Mouse (Mus musculus) neural tube, embryonic 14.5 days (tissue): Measurements from ENCODE around the gene Cyp4f16. TPM values are rescaled to one million over a fixed set of nuclear protein-coding genes. Genes with fewer than 3 reads are reported as not detected.
"Not testable (repeated sequence)": the region's sequence is repeated elsewhere in the genome, so short reads cannot be mapped to it uniquely, and the experiment has no call there.

Experiments
- ATAC-seq: fragments of 200-750 bp; cut with Nextera tagmentation; 2 replicates; pipeline ENCODE4 v1.8.0; 2017; ENCODE audit warnings: low read depth, mild to moderate bottlenecking, moderate TSS enrichment, moderate library complexity
- H3K27ac ChIP-seq: fragments of 300-500 bp; sonication (generic); 2 replicates; pipeline ENCODE4 v1.5.1; 2014; ENCODE audit warnings: low read depth, mild to moderate bottlenecking, control low read depth, low read length, moderate library complexity, mixed read lengths
- H3K27me3 ChIP-seq: fragments of 300-500 bp; sonication (generic); 2 replicates; pipeline ENCODE4 v1.6.1; 2014; ENCODE audit warnings: low read length; ENCODE audit not compliant: control insufficient read depth, insufficient read depth
- H3K36me3 ChIP-seq: fragments of 300-500 bp; sonication (generic); 2 replicates; pipeline ENCODE4 v1.6.1; 2014; ENCODE audit warnings: low read length, mixed read lengths; ENCODE audit not compliant: control insufficient read depth, insufficient read depth
- H3K4me1 ChIP-seq: fragments of 300-500 bp; sonication (generic); 2 replicates; pipeline ENCODE4 v1.6.1; 2014; ENCODE audit warnings: low read length; ENCODE audit not compliant: control insufficient read depth, insufficient read depth
- H3K4me2 ChIP-seq: fragments of 300-500 bp; sonication (generic); 2 replicates; pipeline ENCODE4 v1.6.1; 2014; ENCODE audit warnings: mild to moderate bottlenecking, low read depth, low read length, control low read depth
- H3K4me3 ChIP-seq: fragments of 300-500 bp; sonication (generic); 2 replicates; pipeline ENCODE4 v1.5.1; 2014; ENCODE audit warnings: low read depth, low read length, control low read depth, mixed read lengths
- H3K9ac ChIP-seq: fragments of 300-500 bp; sonication (generic); replicated peaks from 2 replicates; pipeline ENCODE4 v1.6.1; 2014; ENCODE audit warnings: low read depth, mild to moderate bottlenecking, control low read depth, low read length, mixed read lengths
- H3K9me3 ChIP-seq: fragments of 300-500 bp; sonication (generic); 2 replicates; pipeline ENCODE4 v1.6.1; 2016; ENCODE audit warnings: low read length; ENCODE audit not compliant: control insufficient read depth
- WGBS: fragments of 180-500 bp; shearing (Covaris S2); extraction: QIAGEN DNeasy Blood & Tissue Kit; methylation state at CpG from one replicate; pipeline ENCODE4 v1.1.7; 2014; 5-methylcytosine and 5-hydroxymethylcytosine counted together
- polyA plus RNA-seq: library from polyadenylated mRNA; unstranded; fragments of >200 nt; fragmentation: Nextera tagmentation; extraction: Ambion mirVana; gene quantifications from 2 replicates; pipeline ENCODE4 v1.2.1, GENCODE M21; 2014

The Cyp4f16 gene
- polyA plus RNA-seq, 1 experiment from 2014 or later, result 14.0 TPM

DNA sequence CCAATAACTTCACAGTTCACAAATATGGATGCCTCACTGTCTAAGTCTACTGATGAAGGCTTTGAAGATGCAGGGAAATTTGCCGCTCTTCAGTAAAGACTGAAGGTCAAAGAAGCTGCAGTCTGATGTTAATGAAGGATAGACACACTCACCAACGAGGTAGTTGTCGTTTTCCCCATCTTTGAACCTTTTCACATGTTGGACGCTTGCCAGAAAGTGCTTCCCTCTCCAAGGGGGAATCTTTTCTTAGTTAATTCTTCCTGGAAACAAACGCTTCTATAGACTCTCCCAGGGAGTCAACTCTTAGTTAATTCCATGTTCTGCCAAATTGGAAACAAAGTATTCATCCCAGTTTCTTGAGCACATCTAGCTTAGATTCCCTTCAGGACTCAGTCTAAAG, 20.2 kb upstream of the Cyp4f16 start:
- Histone ChIP-seq H3K27ac (no peak overlapping the region), H3K27me3 (no peaks in the 10 kb centered on the region), H3K4me3 (no peak overlapping the region), H3K4me1 (no peaks in the 10 kb centered on the region), H3K4me2 (no peak overlapping the region), H3K9me3 (no peaks in the 10 kb centered on the region), H3K9ac (no peak overlapping the region), H3K36me3 (no peaks in the 10 kb centered on the region)
- no peak for ATAC-seq
- 68% methylated on average over 5 of the region's 5 CpGs for WGBS

DNA sequence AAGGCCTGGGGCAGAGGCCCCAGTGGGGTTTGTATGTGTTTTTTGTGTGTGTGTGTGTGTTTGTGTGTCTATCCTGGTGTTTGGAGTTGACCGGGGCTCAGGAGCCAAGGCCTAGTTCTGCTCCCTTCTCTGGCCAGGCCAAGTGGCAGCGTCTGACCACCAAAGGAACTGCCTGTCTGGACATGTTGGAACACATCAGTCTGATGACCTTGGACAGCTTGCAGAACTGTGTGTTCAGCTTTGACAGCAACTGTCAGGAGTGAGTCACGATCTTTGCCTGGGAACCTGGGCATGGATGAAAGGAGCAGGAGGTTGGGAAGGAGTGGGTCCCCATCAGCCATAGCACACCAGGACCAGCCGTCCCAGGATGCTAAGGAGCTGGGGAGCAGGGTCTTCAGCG, 14.4 kb upstream of the Cyp4f16 start:
- Histone ChIP-seq H3K4me3 (no peak overlapping the region), H3K27ac (no peak overlapping the region), H3K9me3 (no peaks in the 10 kb centered on the region), H3K4me1 (no peaks in the 10 kb centered on the region), H3K4me2 (no peak overlapping the region), H3K36me3 (peaks cover 3% of the 10 kb centered on the region; the same call in 1 of the 2 replicates), H3K9ac (no peak overlapping the region), H3K27me3 (no peaks in the 10 kb centered on the region)
- no peak for ATAC-seq
- WGBS, result 91% methylated on average over 5 of the region's 5 CpGs

DNA sequence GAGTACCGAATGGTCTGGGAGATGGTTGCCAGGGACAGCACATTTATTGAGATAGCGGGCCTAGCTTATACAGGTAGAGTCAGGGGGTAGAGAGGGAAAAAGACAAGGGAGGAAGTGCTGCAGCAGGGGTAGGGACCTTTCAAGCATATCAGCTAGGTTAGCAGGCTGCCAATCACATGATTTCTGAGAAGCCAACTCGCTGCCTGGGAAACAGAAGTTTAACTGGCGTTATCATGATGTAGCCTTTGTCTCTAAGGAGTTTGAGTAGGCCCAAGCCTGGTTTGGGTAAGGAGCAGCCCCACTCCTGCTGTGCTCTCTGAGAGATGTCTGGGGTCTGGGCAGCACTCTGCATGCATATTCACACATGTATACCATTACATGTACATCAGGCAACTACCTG, 14.0 kb upstream of the Cyp4f16 start:
- H3K4me3 ChIP-seq, result no peak overlapping the region
- H3K27me3 ChIP-seq, result no peaks in the 10 kb centered on the region
- no peaks in the 10 kb centered on the region for H3K4me1 ChIP-seq
- ATAC-seq, result no peak
- H3K4me2 ChIP-seq, result no peak overlapping the region
- H3K36me3 ChIP-seq, result peaks cover 3% of the 10 kb centered on the region; the same call in 1 of the 2 replicates
- 83% methylated on average over 4 of the region's 4 CpGs for WGBS
- H3K27ac ChIP-seq, result no peak overlapping the region
- no peak overlapping the region for H3K9ac ChIP-seq
- no peaks in the 10 kb centered on the region for H3K9me3 ChIP-seq

GRCm38 (mm10) chr17:32522816-32523215, 13.5 kb upstream of the Cyp4f16 start:
- H3K4me2 ChIP-seq, result no peak overlapping the region
- H3K9me3 ChIP-seq, result no peaks in the 10 kb centered on the region
- no peaks in the 10 kb centered on the region for H3K27me3 ChIP-seq
- H3K36me3 ChIP-seq, result peaks cover 3% of the 10 kb centered on the region; the same call in 1 of the 2 replicates
- H3K4me3 ChIP-seq, result no peak overlapping the region
- H3K9ac ChIP-seq, result no peak overlapping the region
- no peaks in the 10 kb centered on the region for H3K4me1 ChIP-seq
- WGBS, result 93% methylated on average over 5 of the region's 5 CpGs
- no peak for ATAC-seq
- no peak overlapping the region for H3K27ac ChIP-seq

GRCm38 (mm10) chr17:32523895-32524294, 12.5 kb upstream of the Cyp4f16 start:
- no peak overlapping the region for H3K27ac ChIP-seq
- no peaks in the 10 kb centered on the region for H3K9me3 ChIP-seq
- ATAC-seq, result no peak
- no peaks in the 10 kb centered on the region for H3K27me3 ChIP-seq
- H3K4me1 ChIP-seq, result no peaks in the 10 kb centered on the region
- no peak overlapping the region for H3K9ac ChIP-seq
- WGBS, result 93% methylated on average over 11 of the region's 11 CpGs
- H3K36me3 ChIP-seq, result peaks cover 3% of the 10 kb centered on the region; the same call in 1 of the 2 replicates
- no peak overlapping the region for H3K4me3 ChIP-seq
- H3K4me2 ChIP-seq, result no peak overlapping the region

GRCm38 (mm10) chr17:32526341-32526740, 10.0 kb upstream of the Cyp4f16 start:
- H3K4me2 ChIP-seq, H3K36me3 ChIP-seq, H3K4me3 ChIP-seq, H3K27ac ChIP-seq, H3K9ac ChIP-seq, H3K9me3 ChIP-seq, H3K27me3 ChIP-seq, ATAC-seq, H3K4me1 ChIP-seq: not testable (repeated sequence)
- 94% methylated on average over 1 of the region's 1 CpGs for WGBS

GRCm38 (mm10) chr17:32527748-32528147, 8.6 kb upstream of the Cyp4f16 start:
- Histone ChIP-seq H3K27ac (no peak overlapping the region), H3K4me1 (no peaks in the 10 kb centered on the region), H3K36me3 (peaks cover 3% of the 10 kb centered on the region; the same call in 1 of the 2 replicates), H3K9me3 (no peaks in the 10 kb centered on the region), H3K9ac (no peak overlapping the region), H3K27me3 (no peaks in the 10 kb centered on the region), H3K4me3 (no peak overlapping the region), H3K4me2 (no peak overlapping the region)
- ATAC-seq, result no peak
- WGBS, result 87% methylated on average over 11 of the region's 11 CpGs

DNA sequence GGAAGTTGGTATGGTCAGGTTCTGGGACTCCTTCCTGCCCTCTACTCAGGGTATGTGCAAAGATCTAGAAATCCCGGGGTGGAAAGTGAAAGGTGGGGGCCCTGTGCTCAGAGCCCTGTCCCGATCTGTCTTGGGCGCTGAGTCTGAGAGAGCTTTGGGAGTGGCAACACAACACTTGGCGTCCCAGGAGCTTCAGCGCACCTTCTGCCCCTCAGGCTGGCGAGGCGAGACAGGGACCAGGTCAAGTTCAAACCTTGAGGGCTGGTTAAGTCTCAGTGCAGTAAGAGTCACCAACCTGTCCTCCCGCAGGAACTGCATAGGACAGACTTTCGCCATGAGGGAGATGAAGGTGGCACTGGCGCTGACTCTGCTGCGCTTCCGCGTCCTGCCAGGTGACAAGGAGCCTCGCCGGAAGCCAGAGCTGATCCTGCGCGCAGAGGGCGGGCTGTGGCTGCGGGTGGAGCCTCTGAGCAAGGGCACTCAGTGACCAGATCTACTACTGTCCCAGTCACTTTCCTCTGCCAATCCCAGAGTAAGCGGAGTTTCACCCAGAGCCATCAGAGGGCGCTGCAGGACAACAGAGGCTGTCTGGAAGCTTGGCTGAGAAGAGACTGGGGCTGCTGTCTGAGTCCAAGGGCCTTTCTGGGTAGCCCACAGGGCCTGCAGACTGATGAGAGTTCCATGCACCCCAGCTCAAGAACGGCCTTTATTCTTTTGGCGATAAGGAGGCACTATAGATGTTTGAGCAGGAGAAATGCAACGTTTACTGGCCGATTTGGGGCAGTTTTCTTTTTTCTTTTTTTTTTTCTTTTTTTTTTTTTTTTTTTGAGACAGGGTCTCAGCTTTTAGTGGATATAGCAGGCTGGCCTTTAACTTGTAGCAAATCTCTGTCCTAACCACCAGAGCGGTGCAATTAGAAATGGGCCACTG, 7.7 kb upstream of the Cyp4f16 start:
- Histone ChIP-seq H3K27me3 (no peaks in the 10 kb centered on the region), H3K27ac (no peak overlapping the region), H3K4me3 (no peak overlapping the region), H3K4me1 (no peaks in the 10 kb centered on the region), H3K4me2 (peak overlapping the region; percentile 24; the same call in 1 of the 2 replicates), H3K36me3 (no peaks in the 10 kb centered on the region; the same call in 1 of the 2 replicates), H3K9me3 (no peaks in the 10 kb centered on the region), H3K9ac (no peak overlapping the region)
- 17% methylated on average over 26 of the region's 26 CpGs for WGBS
- ATAC-seq, result peak; percentile 69; the same call in 1 of the 2 replicates

GRCm38 (mm10) chr17:32532356-32532755, 4.0 kb upstream of the Cyp4f16 start:
- H3K36me3 ChIP-seq, H3K4me3 ChIP-seq, H3K4me2 ChIP-seq, ATAC-seq, H3K27ac ChIP-seq, H3K27me3 ChIP-seq, H3K9ac ChIP-seq, H3K9me3 ChIP-seq, H3K4me1 ChIP-seq: not testable (repeated sequence)
- WGBS, result 48% methylated on average over 4 of the region's 4 CpGs
